Mouse (Mus musculus): Measurements from ENCODE around the gene Ppp1r14b. TPM values are rescaled to one million over a fixed set of nuclear protein-coding genes. Genes with fewer than 3 reads are reported as not detected.

Gene Ppp1r14b
- polyA plus RNA-seq, 1 experiment = 766 TPM

DNA sequence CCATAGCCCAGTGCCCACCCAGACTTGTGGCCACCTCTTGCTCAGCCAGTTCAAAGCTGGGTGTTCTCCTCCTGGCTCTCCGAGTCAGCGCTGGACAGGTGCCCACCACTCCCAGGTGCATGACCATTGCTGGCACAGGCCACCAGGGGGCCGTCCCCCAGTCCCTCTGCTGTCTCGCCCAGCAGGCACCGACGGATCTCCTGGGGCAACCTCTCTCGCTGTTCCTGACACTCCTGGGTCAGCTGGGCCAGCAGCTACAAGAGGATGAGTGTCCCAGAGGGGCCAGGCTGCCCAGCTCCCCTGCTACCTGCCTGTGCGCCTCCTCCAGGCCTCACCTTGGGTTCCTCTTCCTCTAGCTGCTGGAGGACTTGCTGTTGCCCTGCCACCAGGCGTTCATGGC is 20.7 kb upstream of the Ppp1r14b start:
- no peak for TF ChIP-seq GATA1 (IDR thresholded peaks at IDR 0.05; ENCODE audit: low read length)

DNA sequence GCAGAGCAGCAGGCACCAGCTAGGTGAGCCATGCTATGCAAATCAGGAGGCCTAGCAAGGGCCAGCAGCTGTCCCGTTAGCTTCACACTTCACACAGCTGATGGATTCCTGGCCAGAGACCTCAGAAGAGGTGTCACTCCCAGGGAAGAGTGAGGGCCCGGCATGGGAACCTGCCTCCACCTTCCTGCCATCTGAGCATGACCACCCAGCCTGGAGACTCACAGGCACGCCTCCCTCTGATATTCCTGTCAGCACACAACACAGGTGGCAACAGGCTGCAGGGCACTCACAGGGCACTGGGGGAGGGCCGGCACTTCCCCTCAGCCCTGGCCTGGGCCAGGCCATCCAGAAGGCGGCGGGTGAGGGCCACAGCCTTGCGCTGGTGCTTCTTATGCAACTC is 19.3 kb upstream of the Ppp1r14b start:
- TF ChIP-seq GATA1 (IDR thresholded peaks at IDR 0.05; ENCODE audit: low read length) = no peak

DNA sequence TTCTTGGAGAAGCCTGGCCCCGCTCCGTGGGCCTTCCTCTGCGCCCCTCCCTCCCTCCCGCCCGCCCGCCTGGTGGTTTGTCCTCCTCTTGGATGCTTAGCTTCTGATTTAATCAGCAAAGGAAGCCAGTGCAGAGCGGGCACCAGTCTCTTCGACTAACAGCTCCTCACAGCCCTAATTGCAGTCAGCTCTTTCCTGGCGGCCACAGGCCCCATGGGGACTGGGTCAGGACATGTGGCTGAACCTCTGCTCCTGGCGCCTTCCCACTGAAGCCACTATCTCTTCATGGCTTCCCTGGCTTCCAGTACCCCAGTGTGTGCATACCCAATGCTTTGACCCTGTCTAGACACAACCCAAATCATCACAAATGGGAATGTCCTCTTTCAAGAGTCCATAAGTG is 18.3 kb upstream of the Ppp1r14b start:
- TF ChIP-seq GATA1 (IDR thresholded peaks at IDR 0.05; ENCODE audit: low read length) = no peak

DNA sequence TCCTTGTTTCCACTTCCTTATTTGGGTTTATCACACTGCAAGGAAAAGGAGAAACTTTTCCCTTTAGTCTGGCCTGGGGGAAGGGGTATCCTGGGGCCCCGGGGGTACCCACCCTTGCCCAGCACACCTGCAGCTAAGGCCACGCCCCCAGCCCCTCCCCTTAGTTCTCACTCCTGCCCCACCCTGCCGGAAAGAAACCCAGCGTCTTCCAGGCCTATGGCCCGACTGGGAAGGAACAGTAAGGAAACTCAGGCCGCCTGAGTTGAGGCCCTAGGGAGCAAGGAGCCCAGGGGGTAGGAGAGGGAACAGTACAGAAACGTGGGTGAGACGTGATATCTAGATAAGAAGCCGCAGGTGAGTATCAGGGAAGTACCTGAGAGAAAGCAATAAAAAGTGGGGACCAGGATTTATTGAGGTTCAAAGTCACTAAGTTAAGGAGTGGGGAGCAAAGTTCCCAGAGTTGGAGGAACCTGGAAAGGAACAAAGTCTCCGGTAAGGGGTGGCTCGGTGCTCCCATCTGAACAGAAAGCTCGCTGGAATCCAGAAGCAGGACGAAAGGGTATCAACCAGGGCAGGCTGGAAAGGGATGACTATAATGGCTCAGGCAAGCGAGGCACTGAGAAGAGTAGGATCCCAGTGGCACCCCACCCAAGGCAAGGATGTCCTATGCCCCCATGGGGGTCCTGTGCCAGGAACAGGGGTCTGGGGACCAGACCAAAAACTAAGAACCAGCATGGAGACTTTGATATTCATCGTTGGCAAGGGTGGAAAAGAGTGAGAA is 6.1 kb upstream of the Ppp1r14b start:
- TF ChIP-seq GATA1 (IDR thresholded peaks at IDR 0.05; ENCODE audit: low read length) = no peak

DNA sequence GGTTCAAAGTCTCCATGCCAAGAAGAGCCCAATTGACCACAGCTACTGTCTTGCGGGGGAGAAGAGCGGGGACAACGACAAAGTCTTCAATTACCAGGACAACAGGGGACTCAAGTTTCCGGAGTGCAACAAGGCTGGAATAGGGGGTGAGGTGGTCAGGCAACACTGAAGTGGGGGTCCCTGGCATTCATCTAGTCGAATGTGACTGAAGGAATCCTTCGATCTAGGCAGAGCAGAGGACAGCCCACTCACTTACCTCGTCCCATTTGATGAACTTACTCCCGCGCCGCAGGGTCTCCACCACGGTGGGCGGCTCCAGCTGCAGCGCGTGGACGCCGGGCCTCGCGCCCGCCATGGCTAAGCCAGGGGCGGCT is 5.5 kb upstream of the Ppp1r14b start:
- no peak for TF ChIP-seq GATA1 (IDR thresholded peaks at IDR 0.05; ENCODE audit: low read length)

DNA sequence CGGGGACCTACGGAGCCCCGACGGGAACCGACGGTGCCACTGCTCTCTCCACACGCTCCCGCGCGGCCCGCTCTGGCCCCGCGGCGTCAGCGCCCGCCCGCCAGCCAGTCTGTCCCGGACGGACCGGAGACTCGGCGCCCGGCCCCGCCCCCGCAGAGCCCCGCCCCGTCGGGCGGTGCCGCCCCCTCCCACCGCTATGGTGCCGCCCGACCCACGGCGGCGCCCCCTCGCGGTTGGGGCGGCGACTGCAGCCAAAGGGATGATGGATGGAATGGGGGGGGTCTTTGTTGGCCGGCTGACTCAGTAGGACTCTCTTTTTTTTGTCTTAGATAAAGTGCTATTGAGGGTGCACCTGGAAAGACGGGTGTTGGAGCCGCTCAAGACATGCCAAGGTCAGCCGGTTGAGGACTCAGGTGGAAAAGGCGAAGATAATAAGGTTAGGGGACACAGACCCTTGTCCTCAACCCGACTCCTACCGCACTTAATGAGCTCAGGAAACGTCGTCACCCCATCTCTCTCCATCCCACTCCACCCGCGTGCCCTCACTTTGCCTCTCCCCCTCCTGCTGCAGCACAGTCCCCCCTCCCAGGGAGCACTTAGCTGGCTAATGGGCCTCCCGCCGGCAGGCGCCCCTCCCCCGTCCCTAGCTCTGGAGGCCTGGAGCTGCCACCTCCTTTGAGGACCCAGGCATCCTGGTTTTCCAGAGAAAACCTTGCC is 4.9 kb upstream of the Ppp1r14b start:
- no peak for TF ChIP-seq GATA1 (IDR thresholded peaks at IDR 0.05; ENCODE audit: low read length)

DNA sequence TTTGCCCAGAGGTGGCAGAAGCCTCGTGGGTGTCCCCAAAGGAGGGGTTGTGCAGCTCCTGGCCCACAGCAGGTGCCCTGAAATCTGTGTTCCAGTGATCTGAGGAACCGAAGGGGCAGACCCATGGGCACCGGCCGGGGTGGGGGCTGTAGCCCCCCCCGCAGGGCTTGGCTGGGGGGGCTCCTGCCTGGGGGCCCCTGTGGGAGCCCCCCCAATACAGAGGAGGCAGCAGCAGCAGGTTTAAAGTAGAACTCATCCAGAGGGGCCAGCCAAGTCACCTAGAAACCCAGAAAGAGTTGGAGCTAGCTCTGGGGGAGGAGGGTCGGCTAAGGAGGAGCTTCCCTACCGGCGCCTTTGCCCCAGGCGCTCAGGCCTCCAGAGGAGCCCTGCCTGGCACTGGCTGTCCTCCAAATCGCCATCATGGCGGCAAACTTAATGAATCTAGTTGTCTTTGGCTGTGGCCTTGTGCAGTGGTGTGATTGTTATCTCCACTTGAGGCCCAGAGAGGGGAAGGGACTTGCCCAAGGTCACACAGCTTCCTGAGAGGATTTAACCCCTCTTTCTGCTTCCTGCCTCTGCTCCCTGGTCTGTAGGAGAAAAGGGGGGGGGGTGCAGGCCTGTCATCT is 4.2 kb upstream of the Ppp1r14b start:
- TF ChIP-seq GATA1 (IDR thresholded peaks at IDR 0.05; ENCODE audit: low read length) = no peak

DNA sequence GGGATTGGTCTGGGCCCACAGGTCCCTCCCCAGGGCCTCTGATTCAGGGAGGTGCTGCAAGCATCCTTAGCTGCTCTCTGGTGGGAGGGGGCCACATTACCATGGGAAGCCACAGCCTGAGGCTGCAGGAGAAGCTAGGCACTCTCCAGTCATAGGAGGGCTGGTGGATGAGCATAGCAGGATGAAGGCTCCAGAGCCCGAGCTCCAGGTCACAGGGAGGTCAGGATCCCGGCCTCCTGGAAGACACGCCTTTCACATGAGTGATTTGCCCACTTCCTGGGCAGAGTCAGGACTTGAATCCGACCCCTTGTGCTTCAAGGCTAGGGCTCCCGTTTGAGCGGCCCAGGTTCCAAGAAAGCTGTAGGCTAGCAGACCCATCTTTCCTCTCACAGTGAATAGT is 3.1 kb upstream of the Ppp1r14b start:
- no peak for TF ChIP-seq GATA1 (IDR thresholded peaks at IDR 0.05; ENCODE audit: low read length)

DNA sequence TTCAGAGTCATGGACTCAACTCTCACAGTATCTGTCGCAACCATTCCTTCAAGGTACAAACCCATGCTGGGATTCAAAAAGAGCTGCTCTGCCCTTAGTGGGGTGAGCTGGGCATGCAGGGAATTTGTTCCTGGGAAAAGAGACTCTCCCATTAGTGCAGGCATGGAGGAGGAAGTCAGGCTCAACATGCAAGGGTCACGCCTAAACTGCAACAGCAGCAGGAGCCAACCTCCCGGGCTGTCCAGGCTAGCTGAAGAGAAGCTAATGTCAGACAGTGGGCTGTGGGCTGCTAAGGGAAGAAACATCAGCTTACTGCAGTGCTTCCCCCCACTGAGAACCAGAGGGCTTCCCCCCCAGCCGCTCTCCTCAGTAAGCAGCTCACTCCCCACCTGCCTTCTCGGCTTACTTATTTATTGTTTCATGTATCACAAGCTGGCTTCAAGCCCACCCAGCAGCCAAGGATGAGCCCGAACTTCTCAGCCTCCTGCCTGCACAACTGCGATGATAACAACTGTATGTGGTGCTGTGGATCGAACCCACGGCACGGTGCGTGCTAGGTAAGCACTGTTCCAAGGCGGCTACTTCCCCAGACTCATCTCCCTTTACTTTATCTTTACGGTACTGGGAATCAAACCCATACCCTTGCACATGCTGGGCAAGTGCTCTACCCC is 2.4 kb upstream of the Ppp1r14b start:
- TF ChIP-seq GATA1 (IDR thresholded peaks at IDR 0.05; ENCODE audit: low read length) = no peak

DNA sequence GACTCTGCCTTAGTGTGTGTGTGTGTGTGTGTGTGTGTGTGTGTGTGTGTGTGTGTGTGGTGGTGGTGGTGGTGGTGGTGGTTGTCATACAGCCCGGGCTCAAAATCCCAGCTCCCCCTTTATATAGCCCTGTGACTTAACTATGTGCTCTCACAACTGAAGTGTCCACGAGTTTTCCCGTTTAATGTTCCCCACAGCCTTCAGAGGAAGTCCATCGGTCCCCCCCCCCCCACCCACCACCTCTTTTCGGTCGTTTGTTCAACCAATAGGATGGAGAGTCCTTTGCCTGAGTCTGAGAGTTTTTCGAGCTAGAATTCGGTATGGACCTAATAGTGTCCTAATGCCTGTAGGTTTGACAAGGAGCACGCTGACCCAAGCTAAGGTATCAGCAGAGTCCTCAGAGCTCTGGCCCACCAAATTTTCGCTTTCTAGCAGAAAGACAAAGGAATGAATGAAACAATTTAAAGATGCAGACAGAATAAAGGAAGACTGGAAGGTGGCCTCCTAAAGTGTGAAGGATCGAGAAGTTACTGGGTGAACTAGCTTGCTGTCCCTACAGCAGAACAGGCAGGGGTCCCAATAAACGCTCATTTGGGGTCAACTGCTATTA is 1.1 kb upstream of the Ppp1r14b start:
- TF ChIP-seq GATA1 (IDR thresholded peaks at IDR 0.05; ENCODE audit: low read length) = no peak

DNA sequence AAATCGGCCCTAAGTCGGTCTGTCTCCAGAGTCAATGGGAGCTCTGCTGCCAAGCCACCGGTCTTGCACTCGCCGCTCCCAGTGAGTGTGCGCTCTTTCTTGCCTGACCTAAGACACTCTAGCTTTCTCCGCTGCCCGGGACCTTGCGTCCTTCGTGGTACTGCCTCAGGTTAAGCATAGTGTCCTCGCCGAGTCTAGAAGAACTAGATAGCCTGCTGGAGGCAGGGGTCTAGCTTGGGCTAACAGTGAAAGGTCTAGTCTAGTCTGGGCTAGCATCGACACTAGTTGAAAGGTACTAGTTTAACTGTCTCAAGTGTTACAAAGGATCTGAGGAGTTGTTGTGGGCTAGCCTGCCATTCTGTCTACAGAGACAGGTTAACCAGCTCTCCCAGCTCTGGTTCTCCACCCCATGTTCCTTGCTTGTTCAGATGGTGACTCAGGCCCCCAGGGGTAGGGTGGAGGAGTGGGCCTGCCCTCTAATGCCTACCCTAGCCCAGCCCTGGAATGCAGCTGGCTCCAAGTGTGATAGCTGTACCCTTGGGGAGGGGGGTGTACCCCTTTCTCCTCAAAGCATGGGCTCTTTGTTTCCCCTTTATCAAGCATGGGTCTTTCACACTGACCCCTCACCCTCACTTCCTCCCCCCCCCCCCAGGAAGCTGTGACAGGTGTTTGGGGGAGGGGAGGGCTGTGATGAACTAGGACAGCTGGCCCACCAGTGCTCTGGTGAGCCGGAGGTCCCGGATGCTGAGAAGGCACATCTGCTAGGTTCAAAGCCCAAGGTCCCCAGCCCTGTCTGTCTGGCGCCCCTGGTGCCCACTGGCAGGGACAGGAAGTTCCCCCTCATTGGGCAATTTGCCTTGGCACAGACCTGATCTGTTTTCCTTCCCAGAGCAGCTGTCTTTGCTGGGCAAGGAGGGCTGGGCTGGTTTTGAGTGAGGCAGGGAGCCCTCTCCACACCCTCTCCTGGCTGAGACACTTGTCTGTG is 1.1 kb downstream of the Ppp1r14b start, which contains the start of gene Plcb3:
Gene Plcb3 (minus strand): TSS at position 934 of the 985 bp plus-strand sequence.
- TF ChIP-seq GATA1 (IDR thresholded peaks at IDR 0.05; ENCODE audit: low read length) = no peak

DNA sequence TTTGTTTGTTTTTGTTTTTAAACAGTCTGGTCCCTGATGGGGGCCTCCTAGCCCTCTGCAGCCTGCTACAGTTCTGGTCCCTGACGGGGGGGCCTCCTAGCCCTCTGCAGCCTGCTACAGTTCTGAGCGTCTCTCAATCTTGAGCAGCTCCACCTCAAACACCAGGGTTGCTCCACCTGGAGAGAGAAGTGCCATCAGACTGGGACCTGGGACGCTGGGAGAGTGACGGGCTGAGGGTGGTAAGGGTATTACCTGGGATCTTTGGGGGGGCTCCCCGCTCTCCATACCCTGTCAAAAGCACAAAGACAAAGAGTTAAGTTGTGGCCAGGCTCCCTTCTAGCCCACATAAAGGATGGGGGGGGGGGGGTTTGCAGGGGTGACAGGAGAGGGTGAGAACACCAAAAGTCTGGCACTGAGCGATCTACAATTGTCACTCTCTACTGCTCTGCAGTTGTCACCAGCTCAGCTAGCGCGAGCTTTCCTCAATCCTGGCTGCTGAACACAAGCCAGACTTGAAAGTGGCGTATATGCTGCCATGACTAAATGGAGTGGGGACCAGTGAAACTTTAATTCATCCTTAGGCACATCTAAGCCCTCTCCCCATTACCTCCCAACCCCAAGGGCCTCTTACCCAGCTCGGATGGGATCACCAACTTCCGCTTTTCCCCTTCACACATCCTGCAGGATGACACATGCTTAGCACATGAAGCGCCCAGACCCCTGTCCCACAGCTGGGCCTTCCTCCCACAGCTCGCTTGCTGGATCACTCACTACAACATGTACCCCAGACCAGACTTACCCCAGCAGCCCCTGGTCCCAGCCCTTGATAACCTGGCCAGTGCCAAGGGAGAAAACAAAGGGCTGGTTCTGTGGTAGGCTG is 3.2 kb downstream of the Ppp1r14b start:
- TF ChIP-seq GATA1 (IDR thresholded peaks at IDR 0.05; ENCODE audit: low read length) = no peak

DNA sequence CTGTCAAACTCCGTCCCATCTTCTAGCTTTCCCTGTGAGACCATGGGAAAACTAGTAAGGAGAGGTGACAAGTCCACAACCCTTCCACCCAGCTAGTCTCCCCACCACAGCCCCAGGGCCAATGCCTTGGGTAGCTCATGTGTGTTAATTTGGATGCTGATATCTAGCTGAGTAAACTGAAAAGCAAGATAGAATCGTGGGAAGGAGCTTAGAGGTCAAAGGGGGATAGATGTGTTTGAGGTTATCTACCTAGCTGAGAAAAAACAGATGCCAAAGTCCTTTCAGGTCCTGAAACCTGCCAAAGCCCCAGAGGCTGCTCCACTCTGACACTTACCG is 3.8 kb downstream of the Ppp1r14b start:
- TF ChIP-seq GATA1 (IDR thresholded peaks at IDR 0.05; ENCODE audit: low read length) = no peak

All from G1E-ER4 (cell line).